Mouse (Mus musculus): ENCODE data around the gene Fam126b.

DNA sequence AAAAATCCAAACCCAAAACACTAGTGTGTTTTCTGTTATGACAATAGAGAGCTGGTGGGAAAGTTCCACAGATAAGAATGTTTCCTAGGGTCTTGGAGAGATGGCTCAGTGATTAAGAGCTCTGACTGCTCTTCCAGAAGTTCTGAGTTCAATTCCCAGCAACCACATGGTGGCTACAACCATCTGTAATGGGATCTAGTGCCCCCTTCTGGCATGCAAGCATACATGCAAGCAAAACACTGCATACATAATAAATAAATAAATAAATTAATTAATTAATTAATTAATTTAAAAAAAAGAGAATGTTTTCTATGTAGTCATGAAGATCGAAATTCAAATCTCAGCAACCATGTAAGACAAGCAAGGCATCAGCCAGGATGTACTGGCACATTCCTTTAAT is 87.4 kb downstream of the Fam126b start:
- TF ChIP-seq POLR2A (IDR thresholded peaks at IDR 0.05; ENCODE audit: insufficient read length, low read depth) (no peak), USF1 (IDR thresholded peaks at IDR 0.05; ENCODE audit: low read depth) (no peak), MYOG (IDR thresholded peaks at IDR 0.05; ENCODE audit: control insufficient read depth in 1 of 3, insufficient read depth in 1 of 3, insufficient read length in 2 of 3, low read depth in 2 of 3) (no peak), SRF (IDR thresholded peaks at IDR 0.05; ENCODE audit: control insufficient read depth, insufficient read length, low read depth) (no peak), MAX (IDR thresholded peaks at IDR 0.05; ENCODE audit: low read depth) (no peak), POLR2AphosphoS2 (IDR thresholded peaks at IDR 0.05; ENCODE audit: insufficient read length, low read depth) (no peak), TCF12 (IDR thresholded peaks at IDR 0.05; ENCODE audit: insufficient read depth, poor library complexity, severe bottlenecking) (no peak), CEBPB (IDR thresholded peaks at IDR 0.05; ENCODE audit: insufficient read depth, poor library complexity, severe bottlenecking) (no peak), MYOD1 (IDR thresholded peaks at IDR 0.05; ENCODE audit: control insufficient read depth in 1 of 3, insufficient read length in 2 of 3, low read depth in 2 of 3) (no peak), E2F4 (IDR thresholded peaks at IDR 0.05; ENCODE audit: insufficient read depth) (no peak)

Data from myocyte (in vitro differentiated cells).